Mouse (Mus musculus) testis, postnatal 10 days (tissue): Measurements from ENCODE around the gene Sdr39u1.

Experiments used
- DNase-seq: peaks from one replicate; pipeline ENCODE4 v3.0.0; 2021; ENCODE audit warnings: low spot score

Gene Sdr39u1

GRCm38 (mm10) chr14:55854406-55855100 lies 45.5 kb downstream of the Sdr39u1 start:
- no peak for DNase-seq

GRCm38 (mm10) chr14:55853621-55854285 lies 46.3 kb downstream of the Sdr39u1 start, which contains the start of gene Nynrin:
Gene Nynrin, plus strand, starts transcription at chr14:55854010.
- peak; percentile 83 for DNase-seq

- peak; percentile 53 for DNase-seq
These were observed 47.2 kb downstream of the Sdr39u1 start for GRCm38 (mm10) chr14:55852646-55853551.

DNA sequence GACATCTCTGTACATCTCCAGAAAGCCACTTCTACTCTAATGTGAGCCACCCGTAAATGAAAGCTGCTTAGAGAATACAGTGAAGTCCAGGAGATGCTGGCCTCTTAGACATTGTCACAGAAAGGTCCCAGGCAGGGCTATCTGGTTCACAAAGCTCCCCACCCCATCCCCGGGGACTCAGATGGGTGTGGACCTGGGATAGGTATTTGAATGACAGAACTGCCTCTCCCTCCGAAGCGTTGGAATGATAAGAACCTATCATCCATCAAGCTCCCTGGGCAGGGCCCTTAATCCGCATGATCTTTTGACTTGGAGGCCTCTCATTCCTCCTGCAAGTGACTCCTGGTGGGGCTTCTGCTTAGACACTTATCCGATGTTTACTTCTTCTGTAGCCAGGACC lies 49.2 kb downstream of the Sdr39u1 start:
- no peak for DNase-seq
